Mouse (Mus musculus) megakaryocyte, adult 5-6 weeks (primary cell): Measurements from ENCODE around the gene Cep19. TPM values are rescaled to one million over a fixed set of nuclear protein-coding genes. Genes with fewer than 3 reads are reported as not detected.

ENCODE experiments used
- ATAC-seq: 2 replicates; pipeline ENCODE4 v1.8.0; 2016; ENCODE audit warnings: mild to moderate bottlenecking, inconsistent platforms; ENCODE audit not compliant: poor library complexity, severe bottlenecking
- total RNA-seq, 2 experiments: library from RNA; stranded (forward) in 1 of 2; stranded (reverse) in 1 of 2; fragments of 153-499, 151-499 nt in 1 of 2; fragments of 221-1000, 200-1000 nt in 1 of 2; gene quantifications; 2 replicates each; pipeline versions ENCODE4 v1.2.3 to v1.2.4; 2015 to 2017

Cep19 gene
- total RNA-seq, 2 experiments from 2014 or later, result 24.0 to 36.6 TPM

GRCm38 (mm10) chr16:32107342-32108045 is 7.9 kb downstream of the Cep19 start:
- peak; percentile 59 for ATAC-seq

DNA sequence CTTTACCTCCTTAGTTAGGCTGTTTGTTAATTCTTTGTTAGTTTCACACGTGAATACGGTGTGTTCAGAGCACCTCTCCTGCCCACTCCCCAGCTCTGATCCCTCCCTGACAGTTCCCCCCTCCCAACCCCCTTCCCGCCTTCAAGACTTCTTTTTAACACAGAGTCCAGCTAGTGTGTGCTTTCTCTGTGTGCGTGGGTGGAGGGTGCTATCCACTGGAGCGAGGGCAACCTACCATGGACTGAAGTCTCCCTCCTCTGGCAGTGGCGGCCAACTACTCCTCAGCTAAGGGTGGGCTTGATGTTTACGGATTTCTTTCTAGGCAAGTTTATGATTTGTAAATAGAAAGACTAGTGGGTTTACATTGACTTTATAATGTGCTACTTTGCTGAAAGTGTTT is 8.6 kb downstream of the Cep19 start:
- peak; percentile 61 for ATAC-seq

DNA sequence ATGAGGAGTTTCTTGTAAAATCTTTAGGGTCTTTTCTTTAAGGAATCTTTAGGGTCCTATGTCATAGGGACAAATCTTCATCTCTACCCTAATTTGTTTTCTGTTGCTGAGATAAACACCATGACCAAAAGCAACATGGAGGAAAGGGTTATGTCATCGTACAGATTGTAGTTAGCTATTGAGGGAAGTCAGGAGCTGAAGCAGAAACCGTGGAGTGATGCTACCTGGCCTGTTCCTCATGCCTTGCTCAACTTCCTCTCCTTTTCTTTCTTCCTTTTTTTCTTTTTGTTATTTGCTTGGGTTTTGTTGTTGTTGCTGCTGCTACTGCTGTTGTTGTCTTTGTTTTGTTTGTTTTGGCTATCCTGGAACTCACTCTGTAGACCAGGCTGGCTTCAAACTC is 9.0 kb downstream of the Cep19 start:
- ATAC-seq, result peak; percentile 53

- no peak for ATAC-seq
Measured at GRCm38 (mm10) chr16:32110951-32111699, 11.5 kb downstream of the Cep19 start.

DNA sequence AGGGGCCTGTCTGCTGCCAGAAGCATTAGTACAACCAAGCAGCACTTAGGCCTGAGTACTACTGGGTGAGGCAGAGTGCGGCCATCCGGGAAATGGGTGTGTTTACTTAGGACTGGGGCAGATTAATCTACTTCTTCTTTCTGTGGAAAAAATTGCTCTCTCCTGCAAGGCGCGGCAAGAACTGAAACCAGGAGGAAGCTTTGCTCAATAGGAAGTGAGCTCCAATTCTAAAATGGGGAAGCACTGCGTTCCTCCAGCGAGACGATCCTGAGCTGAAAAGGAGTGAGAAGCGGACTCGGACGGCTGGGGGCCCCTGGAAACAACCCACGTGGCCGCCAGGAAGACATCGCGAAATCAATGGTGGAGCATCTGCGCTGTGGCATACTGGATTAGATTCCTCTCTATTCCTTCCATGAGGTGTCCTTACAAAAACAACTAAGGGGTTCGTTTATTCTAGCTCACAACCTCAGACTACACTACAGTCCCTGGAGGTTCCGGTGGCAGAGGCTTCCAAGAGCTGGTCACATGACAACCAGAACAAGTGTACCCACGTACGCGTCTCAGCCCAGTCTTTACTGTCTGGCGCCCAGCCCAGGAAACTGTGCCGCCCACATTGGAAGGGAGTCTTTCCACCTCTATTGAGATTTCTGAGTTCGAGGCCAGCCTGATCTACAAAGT is 14.1 kb downstream of the Cep19 start:
- peak; percentile 73 for ATAC-seq

DNA sequence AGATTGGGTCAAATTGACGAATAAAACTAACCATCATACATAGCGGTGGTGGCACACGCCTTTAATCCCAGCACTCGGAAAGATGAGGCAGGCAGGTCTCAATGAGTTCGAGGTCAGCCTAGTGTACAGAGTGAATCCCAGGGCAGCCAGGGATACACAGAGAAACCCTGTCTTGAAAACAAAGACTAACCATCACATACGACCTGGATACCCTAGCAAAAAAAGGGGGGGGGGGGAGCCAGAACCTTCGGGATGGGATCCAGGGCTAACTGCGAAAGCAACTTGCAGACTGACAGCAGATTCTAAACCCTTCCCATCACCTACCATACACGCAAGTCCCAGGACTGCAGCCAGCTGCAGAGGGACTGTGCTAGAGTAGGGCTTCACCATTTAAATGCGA is 14.8 kb downstream of the Cep19 start:
- ATAC-seq, result no peak

DNA sequence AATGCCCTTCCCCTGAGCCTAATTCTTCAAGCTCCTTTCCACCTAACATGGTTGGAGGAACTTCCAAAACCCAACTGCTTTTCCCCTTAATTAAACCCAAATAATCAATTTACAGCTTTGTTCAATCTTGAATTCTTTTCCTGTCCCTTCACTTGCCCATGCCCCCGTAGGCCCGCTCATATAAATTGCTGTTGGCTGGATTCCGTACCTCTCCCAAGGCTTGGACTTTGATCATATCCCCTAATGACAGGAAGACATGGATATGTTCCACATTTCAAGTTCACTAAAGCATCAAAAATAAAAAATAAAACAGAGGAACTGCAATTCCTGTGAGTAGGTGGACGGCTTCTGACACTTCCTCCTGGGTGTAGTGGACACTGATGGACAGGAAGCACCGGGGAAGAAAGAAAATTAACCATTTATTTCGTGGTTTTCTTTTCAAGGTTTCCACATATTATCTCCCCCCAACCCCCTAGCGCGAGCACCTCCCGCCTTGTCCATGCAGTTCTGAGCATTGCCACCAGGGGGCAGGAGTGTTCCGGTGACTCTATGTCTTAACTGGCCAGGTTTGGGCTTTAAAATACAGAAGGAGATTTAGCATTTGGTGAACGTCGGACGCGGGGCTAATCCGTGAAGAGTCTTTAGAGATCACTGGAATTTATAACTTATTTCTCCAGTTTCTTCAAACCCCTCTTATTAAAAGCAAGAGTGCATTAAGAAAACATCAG is 15.5 kb downstream of the Cep19 start:
- peak; percentile 49 for ATAC-seq

DNA sequence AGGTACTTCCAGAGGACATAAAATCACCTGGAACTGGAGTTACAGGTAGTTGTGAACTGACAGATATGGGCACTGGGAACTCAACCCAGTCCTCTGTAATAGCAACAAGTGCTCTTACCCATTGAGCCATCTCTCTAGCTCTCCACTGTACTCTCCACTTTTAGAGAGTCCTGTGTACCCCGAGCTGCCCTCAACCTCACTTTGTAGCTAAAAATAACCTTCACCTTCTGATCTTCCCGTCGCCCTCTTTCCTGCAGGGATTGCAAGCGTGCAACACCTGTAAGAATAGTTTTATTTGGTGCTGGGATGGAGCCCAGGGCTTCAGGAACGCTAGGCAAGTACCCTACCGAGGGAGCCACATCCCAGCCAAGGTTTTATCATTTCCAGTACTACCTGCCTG is 16.2 kb downstream of the Cep19 start:
- ATAC-seq, result no peak

DNA sequence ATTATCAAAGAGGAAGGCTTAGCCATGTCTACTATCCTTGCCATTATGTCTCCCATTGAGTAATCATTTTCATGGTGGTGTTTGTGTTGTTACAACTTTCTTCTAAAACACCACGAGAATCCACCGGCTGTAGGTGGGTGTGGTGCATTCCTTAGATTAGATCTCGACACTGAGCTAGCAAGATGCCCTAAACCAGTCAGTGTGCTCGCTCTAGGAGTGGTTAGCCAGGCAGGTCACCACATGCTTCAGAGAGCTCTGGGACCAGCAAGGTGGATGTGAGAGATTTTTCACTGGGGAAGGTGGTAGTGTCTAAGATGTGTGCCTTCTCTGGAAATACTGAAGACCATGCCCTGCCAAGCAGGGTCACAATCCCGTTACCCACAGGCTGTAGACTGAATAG is 16.6 kb downstream of the Cep19 start:
- ATAC-seq, result no peak

DNA sequence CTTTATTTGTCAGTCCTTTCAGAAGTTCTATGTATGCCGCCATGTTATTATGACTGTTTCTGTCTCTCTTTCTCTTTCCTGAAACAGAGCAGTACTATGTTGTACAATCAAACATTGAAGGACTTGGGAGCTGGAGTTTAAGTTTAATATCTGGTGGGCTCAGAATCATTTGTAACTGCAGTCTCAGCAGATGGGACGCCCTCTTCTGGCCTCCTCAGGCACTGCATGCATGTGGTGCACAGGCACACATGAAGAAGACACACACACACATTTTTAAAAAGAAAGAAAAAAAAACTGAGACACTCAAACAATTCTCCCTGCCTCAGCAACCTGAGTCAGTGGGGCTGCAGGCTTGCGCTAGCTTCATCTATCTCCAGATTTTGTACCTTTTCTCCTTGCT is 20.9 kb downstream of the Cep19 start:
- ATAC-seq, result no peak

- no peak for ATAC-seq
Measured at GRCm38 (mm10) chr16:32124020-32124419, 24.4 kb downstream of the Cep19 start.

DNA sequence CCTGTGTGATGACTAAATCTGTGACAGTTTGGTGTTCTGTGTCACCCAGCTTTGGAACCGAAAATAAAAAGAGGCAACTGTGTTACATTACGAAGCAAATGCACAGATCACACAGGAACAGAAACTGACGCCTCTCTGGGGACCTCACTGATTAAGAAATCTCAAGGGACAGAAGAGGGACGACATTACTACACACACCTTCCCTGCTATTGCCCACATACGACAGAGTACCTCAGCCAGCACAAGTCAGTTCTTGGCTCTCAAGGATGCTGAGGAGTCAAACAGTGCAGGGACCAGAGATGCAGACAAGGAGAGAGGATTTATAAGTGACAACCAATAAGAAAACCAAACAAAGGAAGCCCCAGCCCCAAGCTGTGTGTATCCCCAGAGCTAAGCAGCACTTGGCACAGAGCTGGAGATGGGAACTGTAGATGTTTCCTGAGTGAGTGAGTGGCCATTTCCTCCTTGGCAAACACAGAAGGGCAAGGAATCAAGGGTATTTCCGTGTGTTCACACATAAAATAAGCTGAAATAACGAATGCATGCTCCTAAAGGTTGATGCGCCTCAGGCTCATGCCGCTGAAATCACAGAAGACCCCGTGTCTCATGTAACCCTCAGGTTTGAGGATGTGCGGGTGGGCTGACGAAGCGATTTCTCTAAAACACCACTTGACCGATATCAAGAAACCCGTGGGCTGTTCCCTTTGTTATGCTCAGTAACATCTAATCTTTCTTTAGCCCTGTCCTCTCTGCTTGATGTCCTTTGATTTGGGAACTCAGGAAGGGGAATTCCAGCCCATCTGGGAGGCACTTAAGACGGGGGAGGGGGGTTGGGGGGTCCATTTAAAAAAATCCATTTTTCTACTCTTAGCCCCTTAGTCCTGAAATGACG is 25.1 kb downstream of the Cep19 start:
- peak; percentile 85 for ATAC-seq

GRCm38 (mm10) chr16:32125364-32125763 is 25.8 kb downstream of the Cep19 start:
- no peak for ATAC-seq

GRCm38 (mm10) chr16:32127046-32127445 is 27.4 kb downstream of the Cep19 start:
- ATAC-seq, result no peak

DNA sequence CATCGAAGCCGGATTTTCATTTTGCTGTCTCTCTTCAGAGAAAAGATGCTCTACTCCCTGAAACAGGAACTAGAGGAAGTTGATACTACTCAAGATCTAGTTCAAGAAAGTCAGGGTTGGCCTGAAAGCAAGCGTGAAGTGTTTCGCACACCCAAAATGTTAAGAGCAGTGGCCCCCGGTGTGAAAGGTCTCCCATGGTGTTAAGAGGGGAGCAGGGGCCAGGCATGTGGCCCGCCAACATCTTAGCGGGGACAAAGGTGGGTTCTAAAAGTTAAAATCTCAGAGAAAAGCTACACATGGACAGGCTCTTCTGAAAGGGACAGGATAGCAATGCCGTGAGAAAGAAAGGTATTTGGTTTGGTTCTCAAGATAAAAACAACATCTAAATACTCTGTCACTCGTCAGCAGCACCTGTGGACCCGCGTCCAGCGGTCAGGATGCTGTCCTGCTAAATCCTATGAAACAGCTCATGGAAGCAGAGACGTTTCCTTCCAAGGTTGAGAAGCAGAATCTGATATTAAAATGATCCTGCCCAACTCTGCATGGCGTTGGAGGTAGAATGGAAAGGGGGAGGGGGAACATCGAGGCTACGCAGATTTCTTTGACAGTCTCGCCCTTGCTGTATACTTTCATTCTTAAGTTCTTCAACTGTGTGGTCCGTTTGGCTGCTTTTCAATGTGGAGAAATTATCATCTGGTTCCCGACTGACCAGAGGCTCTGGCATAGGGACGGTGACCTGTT is 30.0 kb downstream of the Cep19 start:
- ATAC-seq, result peak; percentile 14

GRCm38 (mm10) chr16:32130190-32130826 is 30.7 kb downstream of the Cep19 start:
- peak; percentile 97 for ATAC-seq

GRCm38 (mm10) chr16:32133148-32133547 is 33.5 kb downstream of the Cep19 start:
- no peak for ATAC-seq

DNA sequence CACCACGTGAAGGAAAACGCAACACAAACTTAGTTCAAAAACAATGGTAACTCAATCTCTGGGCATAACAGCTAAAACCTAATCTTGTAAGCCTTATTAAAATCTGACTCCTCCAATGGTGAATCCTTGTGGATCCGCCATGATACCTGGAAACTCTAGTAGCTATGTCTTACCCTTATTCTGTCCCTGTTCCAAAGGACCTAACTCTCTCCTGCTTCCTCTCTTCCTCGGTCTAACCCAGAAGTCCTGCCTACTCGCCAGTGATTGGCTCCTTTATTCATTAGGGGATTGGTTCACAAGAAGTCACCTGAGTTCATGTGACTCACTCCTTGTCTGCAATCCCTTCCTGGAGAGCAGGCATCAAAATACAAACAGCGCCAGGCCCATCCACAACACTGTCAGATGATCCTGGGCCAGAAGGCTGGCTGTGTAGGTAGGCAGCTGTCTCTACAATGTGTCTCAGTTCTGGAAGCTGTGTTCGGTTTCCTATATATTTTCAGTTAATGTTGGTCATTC is 36.3 kb downstream of the Cep19 start:
- no peak for ATAC-seq

DNA sequence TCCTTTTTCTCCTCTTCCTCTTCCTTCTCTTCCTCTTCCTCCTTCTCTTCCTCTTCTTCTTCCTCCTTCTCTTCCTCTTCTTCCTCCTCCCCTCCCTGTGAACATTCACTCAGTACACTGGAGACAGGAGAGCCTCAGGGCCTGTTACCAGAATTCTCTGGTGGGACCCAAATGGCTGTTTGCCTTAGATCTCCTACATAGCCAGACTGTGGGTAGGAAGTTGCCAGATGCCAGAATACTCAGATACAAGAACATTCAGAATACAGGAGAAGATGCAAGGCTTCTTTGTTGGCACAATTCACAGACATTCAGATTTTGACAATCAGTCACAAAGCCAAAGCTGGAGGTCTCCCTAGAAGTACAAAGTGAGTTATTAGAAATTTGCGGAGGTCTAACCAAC is 39.4 kb downstream of the Cep19 start:
- ATAC-seq, result no peak
